Mouse (Mus musculus) granulocyte monocyte progenitor cell, adult 5-6 weeks (primary cell): ENCODE results near the gene Gm2004. TPM values are rescaled to one million over a fixed set of nuclear protein-coding genes. Genes with fewer than 3 reads are reported as not detected.
"Not testable (repeated sequence)": the region's sequence is repeated elsewhere in the genome, so short reads cannot be mapped to it uniquely, and the experiment has no call there.

ENCODE experiments used
- ATAC-seq: replicated peaks from 2 replicates; pipeline ENCODE4 v1.8.0; 2016; ENCODE audit warnings: mild to moderate bottlenecking, moderate TSS enrichment, inconsistent platforms; ENCODE audit not compliant: poor library complexity, severe bottlenecking
- total RNA-seq, 2 experiments: library from RNA; stranded (forward) in 1 of 2; stranded (reverse) in 1 of 2; fragments of 200-712, 200-1000 nt in 1 of 2; fragments of >200 nt in 1 of 2; fragmentation: Nextera tagmentation in 1 of 2; gene quantifications; 2 replicates each; pipeline ENCODE4 v1.2.3; 2014 to 2017

The Gm2004 gene
- total RNA-seq (2014; fragmentation: Nextera tagmentation): 0.56 TPM in 1 of 2 replicates, not detected in the other
- total RNA-seq (2017): 2.7 and 18.0 TPM in 2 replicates

GRCm38 (mm10) chr2:176149725-176150124 is at the start of gene Gm2004:
Gene Gm2004, minus strand, starts transcription at chr2:176149825.
- not testable (repeated sequence) for ATAC-seq

Other genes starting within 250 kb of the Gm2004 start
- gene Zfp966, start 218.7 kb downstream of the Gm2004 start, total RNA-seq (2014; fragmentation: Nextera tagmentation): 10.9 and 17.9 TPM in 2 replicates
- gene Zfp966, start 218.7 kb downstream of the Gm2004 start, total RNA-seq (2017): 16.2 and 18.3 TPM in 2 replicates
- gene Gm2026, start 184.5 kb downstream of the Gm2004 start, total RNA-seq (2014; fragmentation: Nextera tagmentation): 16.1 and 33.4 TPM in 2 replicates
- 7.2 and 21.9 TPM in 2 replicates for gene Gm2026, start 184.5 kb downstream of the Gm2004 start, total RNA-seq (2017)
- gene 2210418O10Rik, start 76.7 kb upstream of the Gm2004 start, total RNA-seq (2014; fragmentation: Nextera tagmentation): 17.8 and 70.8 TPM in 2 replicates
- gene 2210418O10Rik, start 76.7 kb upstream of the Gm2004 start, total RNA-seq (2017): 27.7 and 52.5 TPM in 2 replicates
- not detected in 2 replicates for gene Gm11009, start 169.7 kb upstream of the Gm2004 start, total RNA-seq (2014; fragmentation: Nextera tagmentation)
- gene Gm11009, start 169.7 kb upstream of the Gm2004 start, total RNA-seq (2017): not detected in 2 replicates